Mouse (Mus musculus) forebrain, embryonic 13.5 days (tissue): ENCODE measurements around the gene Olfr774. TPM values are rescaled to one million over a fixed set of nuclear protein-coding genes. Genes with fewer than 3 reads are reported as not detected.
"Not testable (repeated sequence)": the region's sequence is repeated elsewhere in the genome, so short reads cannot be mapped to it uniquely, and the experiment has no call there.

Source experiments
- ATAC-seq: fragments of 200-750 bp; cut with Nextera tagmentation; 2 replicates; pipeline ENCODE4 v1.8.0; 2017
- H3K27ac ChIP-seq: fragments of 300-500 bp; sonication (generic); 2 replicates; pipeline ENCODE4 v1.5.1; 2015; ENCODE audit warnings: inconsistent platforms, mild to moderate bottlenecking, moderate library complexity
- H3K27me3 ChIP-seq: fragments of 300-500 bp; sonication (generic); 2 replicates; pipeline ENCODE4 v1.6.1; 2015; ENCODE audit warnings: mild to moderate bottlenecking, inconsistent platforms
- H3K36me3 ChIP-seq: fragments of 300-500 bp; sonication (generic); 2 replicates; pipeline ENCODE4 v1.6.1; 2015; ENCODE audit warnings: mild to moderate bottlenecking, inconsistent platforms; ENCODE audit not compliant: poor library complexity, severe bottlenecking
- H3K4me1 ChIP-seq: fragments of 300-500 bp; sonication (generic); 2 replicates; pipeline ENCODE4 v1.6.1; 2015; ENCODE audit warnings: inconsistent platforms
- H3K4me2 ChIP-seq: fragments of 300-500 bp; sonication (generic); 2 replicates; pipeline ENCODE4 v1.6.1; 2015; ENCODE audit warnings: inconsistent platforms, mild to moderate bottlenecking, moderate library complexity
- H3K4me3 ChIP-seq: fragments of 300-500 bp; sonication (generic); 2 replicates; pipeline ENCODE4 v1.5.1; 2015; ENCODE audit warnings: mild to moderate bottlenecking, inconsistent platforms
- H3K9ac ChIP-seq: fragments of 300-500 bp; sonication (generic); 2 replicates; pipeline ENCODE4 v1.6.1; 2015; ENCODE audit warnings: mild to moderate bottlenecking, inconsistent platforms
- H3K9me3 ChIP-seq: fragments of 300-500 bp; sonication (generic); replicated peaks from 2 replicates; pipeline ENCODE4 v1.6.1; 2016; ENCODE audit warnings: inconsistent platforms
- WGBS: fragments of 180-500 bp; shearing (Covaris S2); methylation state at CpG from one replicate; pipeline ENCODE4 v1.1.7; 2015; 5-methylcytosine and 5-hydroxymethylcytosine counted together
- polyA plus RNA-seq: library from polyadenylated mRNA; unstranded; fragments of >200 nt; fragmentation: Nextera tagmentation; extraction: Ambion mirVana; gene quantifications from 2 replicates; pipeline ENCODE4 v1.2.1, GENCODE M21; 2015

Olfr774 gene
- not detected in 2 replicates for polyA plus RNA-seq

DNA sequence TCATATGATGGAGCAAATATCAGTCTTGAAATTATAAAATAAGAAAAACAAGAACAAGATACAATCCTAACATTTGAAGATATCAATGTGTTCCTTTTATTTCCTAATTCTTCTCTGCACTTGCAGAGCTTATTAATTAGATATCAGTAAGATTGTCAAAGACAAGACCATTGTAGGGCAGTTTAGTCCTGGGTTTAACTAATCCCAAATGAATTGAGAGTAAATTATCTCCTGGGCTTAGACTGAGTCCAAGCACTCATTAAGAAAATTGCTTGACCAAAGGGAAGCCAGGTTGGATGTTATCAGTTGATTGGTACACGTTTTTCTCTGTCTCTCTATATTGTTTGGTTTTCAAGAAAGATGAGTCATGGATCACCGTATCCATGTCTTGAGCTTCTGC, at the start of gene Olfr774:
TSS of gene Olfr774 (plus strand) at position 301 of the 400 bp plus-strand sequence.
- no peaks in the 10 kb centered on the region for H3K9me3 ChIP-seq
- H3K4me1 ChIP-seq = no peaks in the 10 kb centered on the region
- H3K4me2 ChIP-seq = no peak within 1 kb of the TSS
- H3K4me3 ChIP-seq = no peak within 1 kb of the TSS
- whole genome bisulfite sequencing = 74% methylated on average over 2 of the region's 2 CpGs
- H3K27ac ChIP-seq = no peak within 1 kb of the TSS
- H3K27me3 ChIP-seq = no peaks in the 10 kb centered on the region
- no peaks in the 10 kb centered on the region for H3K36me3 ChIP-seq
- no peak for ATAC-seq
- H3K9ac ChIP-seq = no peak within 1 kb of the TSS

DNA sequence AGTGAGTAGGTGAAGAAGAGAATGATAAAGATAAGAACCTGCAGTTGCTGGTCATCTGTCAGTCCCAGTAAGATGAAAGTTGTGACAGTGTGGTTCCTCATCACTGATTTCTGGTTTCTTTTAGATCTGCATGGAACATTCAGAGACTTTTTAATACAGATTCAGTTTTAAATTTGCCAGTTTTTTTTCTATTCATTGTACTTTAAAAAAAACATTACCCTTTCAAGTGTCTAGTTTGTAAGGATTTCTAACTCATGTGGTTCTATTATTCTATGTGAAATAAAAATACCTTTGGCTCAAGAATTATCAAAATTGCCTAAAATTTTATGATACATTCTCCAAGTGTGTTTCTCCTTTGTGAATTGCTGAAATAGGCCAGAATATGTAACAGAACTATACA, 48.7 kb upstream of the Olfr774 start, which contains the start of gene Olfr773:
TSS of gene Olfr773 (minus strand) at position 101 of the 400 bp plus-strand sequence.
- H3K27me3 ChIP-seq, H3K9ac ChIP-seq, H3K9me3 ChIP-seq, H3K4me1 ChIP-seq, H3K36me3 ChIP-seq, ATAC-seq, H3K4me3 ChIP-seq, H3K27ac ChIP-seq, H3K4me2 ChIP-seq: not testable (repeated sequence)

DNA sequence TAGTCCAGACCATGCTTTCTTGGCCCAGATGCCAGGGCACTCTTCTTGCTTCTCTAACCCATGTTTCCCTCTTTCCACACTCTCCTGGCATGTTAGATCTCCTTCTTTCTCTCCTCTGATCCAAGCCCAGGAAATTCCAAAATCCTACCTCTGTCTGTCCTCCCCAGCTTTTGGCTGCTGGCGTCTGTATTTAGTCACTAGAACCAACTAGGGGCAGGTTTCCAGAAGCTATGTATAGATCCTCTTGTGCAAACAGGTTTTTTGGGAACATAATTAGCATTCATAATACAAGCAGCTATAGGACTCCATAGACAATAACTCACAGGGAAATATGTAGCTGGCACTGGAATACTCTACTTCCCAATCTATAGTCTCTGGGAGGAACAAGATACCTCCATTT, 5.3 kb upstream of the Olfr774 start:
- WGBS = 83% methylated on average over 1 of the region's 1 CpGs

DNA sequence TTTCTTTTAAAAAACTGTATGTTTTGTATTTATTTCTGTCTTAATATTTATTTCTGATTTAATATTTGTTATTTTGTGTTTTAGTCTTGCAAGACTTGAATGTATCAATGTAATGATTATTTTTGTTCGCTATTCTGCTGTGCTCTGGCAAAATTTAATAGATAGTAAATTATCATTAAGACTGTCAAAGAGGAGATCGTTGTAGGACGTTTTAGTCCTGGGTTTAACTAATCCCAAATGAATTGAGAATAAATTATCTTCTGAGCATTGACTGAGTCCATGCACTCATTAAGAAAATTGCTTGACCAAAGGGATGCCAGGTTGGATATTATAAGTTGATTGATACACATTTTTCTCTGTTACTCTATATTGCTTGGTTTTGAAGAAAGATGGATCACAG, 12.1 kb downstream of the Olfr774 start, which contains the start of gene Olfr775:
TSS of gene Olfr775 (plus strand) at position 301 of the 400 bp plus-strand sequence.
- no peaks in the 10 kb centered on the region for H3K36me3 ChIP-seq
- H3K27me3 ChIP-seq = no peaks in the 10 kb centered on the region
- no peaks in the 10 kb centered on the region for H3K4me1 ChIP-seq
- no peaks in the 10 kb centered on the region for H3K9me3 ChIP-seq
- 80% methylated on average over 3 of the region's 3 CpGs for WGBS
- no peak within 1 kb of the TSS for H3K27ac ChIP-seq
- H3K4me2 ChIP-seq = no peak within 1 kb of the TSS
- ATAC-seq = no peak
- no peak within 1 kb of the TSS for H3K9ac ChIP-seq
- no peak within 1 kb of the TSS for H3K4me3 ChIP-seq

More for the DNA sequence above, 5.3 kb upstream of the Olfr774 start:
- Histone ChIP-seq H3K36me3 (no peaks in the 10 kb centered on the region), H3K9ac (no peak overlapping the region), H3K27me3 (no peaks in the 10 kb centered on the region), H3K4me2 (no peak overlapping the region), H3K27ac (no peak overlapping the region), H3K4me3 (no peak overlapping the region), H3K9me3 (no peaks in the 10 kb centered on the region), H3K4me1 (no peaks in the 10 kb centered on the region)
- no peak for ATAC-seq

DNA sequence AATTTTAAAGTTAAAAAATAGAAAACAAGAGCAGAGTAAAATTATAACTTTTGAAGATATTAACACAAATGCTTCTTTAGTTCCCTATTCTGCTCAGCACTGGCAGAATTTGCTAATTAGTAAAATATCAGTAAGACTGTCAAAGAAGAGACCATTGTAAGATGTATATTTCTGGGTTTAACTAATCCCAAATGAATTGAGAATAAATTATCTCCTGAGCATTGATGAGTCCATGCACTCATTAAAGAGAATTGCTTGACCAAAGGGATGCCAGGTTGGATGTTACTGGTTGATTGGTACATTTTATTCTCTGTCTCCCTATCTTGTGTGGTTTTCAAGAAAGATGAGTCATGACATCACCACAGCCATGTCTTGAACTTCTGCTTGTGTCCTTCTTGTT, 22.8 kb downstream of the Olfr774 start, which contains the start of gene Olfr776:
TSS of gene Olfr776 (plus strand) at position 301 of the 400 bp plus-strand sequence.
- no peak for ATAC-seq
- H3K4me2 ChIP-seq = no peak within 1 kb of the TSS

GRCm38 (mm10) chr10:129271081-129271535, 35.1 kb downstream of the Olfr774 start, which contains the start of gene Olfr777:
Olfr777 (minus strand) TSS chr10:129271485.
- H3K9ac ChIP-seq = no peak within 1 kb of the TSS
- H3K27me3 ChIP-seq = no peaks in the 10 kb centered on the region
- no peak within 1 kb of the TSS for H3K4me3 ChIP-seq
- H3K36me3 ChIP-seq = no peaks in the 10 kb centered on the region
- whole genome bisulfite sequencing = 91% methylated on average over 2 of the region's 2 CpGs
- no peaks in the 10 kb centered on the region for H3K9me3 ChIP-seq
- no peak for ATAC-seq
- no peak within 1 kb of the TSS for H3K27ac ChIP-seq
- no peaks in the 10 kb centered on the region for H3K4me1 ChIP-seq
- H3K4me2 ChIP-seq = no peak within 1 kb of the TSS

More for the DNA sequence above, 22.8 kb downstream of the Olfr774 start, which contains the start of gene Olfr776:
- H3K27me3 ChIP-seq = no peaks in the 10 kb centered on the region
- H3K36me3 ChIP-seq = no peaks in the 10 kb centered on the region
- H3K9ac ChIP-seq = no peak within 1 kb of the TSS
- no peaks in the 10 kb centered on the region for H3K4me1 ChIP-seq
- no peaks in the 10 kb centered on the region for H3K9me3 ChIP-seq
- no peak within 1 kb of the TSS for H3K4me3 ChIP-seq
- H3K27ac ChIP-seq = no peak within 1 kb of the TSS

Other genes with a start within 250 kb of the Olfr774 start
- gene Olfr9, start 246.8 kb upstream of the Olfr774 start, polyA plus RNA-seq = not detected in 2 replicates
- not detected in 2 replicates for gene Olfr763, start 225.4 kb upstream of the Olfr774 start, polyA plus RNA-seq
- gene Olfr764-ps1, start 196.3 kb upstream of the Olfr774 start, polyA plus RNA-seq = not detected in 2 replicates
- gene Olfr765, start 186.2 kb upstream of the Olfr774 start, polyA plus RNA-seq = not detected in 2 replicates
- not detected in 2 replicates for gene Olfr766-ps1, start 167.2 kb upstream of the Olfr774 start, polyA plus RNA-seq
- gene Olfr767, start 153.3 kb upstream of the Olfr774 start, polyA plus RNA-seq = not detected in 2 replicates
- not detected in 2 replicates for gene Olfr768, start 136.8 kb upstream of the Olfr774 start, polyA plus RNA-seq
- gene Olfr769, start 118.3 kb upstream of the Olfr774 start, polyA plus RNA-seq = not detected in 2 replicates
- gene Olfr770, start 97.2 kb upstream of the Olfr774 start, polyA plus RNA-seq = not detected in 2 replicates
- gene Olfr771, start 71.5 kb upstream of the Olfr774 start, polyA plus RNA-seq = not detected in 2 replicates
- gene Olfr772, start 58.3 kb upstream of the Olfr774 start, polyA plus RNA-seq = not detected in 2 replicates
- not detected in 2 replicates for gene Olfr773, start 48.8 kb upstream of the Olfr774 start, polyA plus RNA-seq
- not detected in 2 replicates for gene Olfr775, start 12.2 kb downstream of the Olfr774 start, polyA plus RNA-seq
- gene Olfr776, start 22.9 kb downstream of the Olfr774 start, polyA plus RNA-seq = not detected in 2 replicates
- not detected in 2 replicates for gene Olfr777, start 35.3 kb downstream of the Olfr774 start, polyA plus RNA-seq
- gene Olfr780, start 81.9 kb downstream of the Olfr774 start, polyA plus RNA-seq = not detected in 2 replicates
- gene Olfr781, start 92.7 kb downstream of the Olfr774 start, polyA plus RNA-seq = not detected in 2 replicates
- gene Olfr782, start 112.6 kb downstream of the Olfr774 start, polyA plus RNA-seq = not detected in 2 replicates
- 0.05 and 0.08 TPM in 2 replicates for gene Olfr784, start 147.9 kb downstream of the Olfr774 start, polyA plus RNA-seq
- not detected in 2 replicates for gene Olfr785, start 169.2 kb downstream of the Olfr774 start, polyA plus RNA-seq
- not detected in 2 replicates for gene Olfr786, start 191.1 kb downstream of the Olfr774 start, polyA plus RNA-seq
- not detected in 2 replicates for gene Olfr787, start 225.7 kb downstream of the Olfr774 start, polyA plus RNA-seq
- gene Olfr788, start 234.8 kb downstream of the Olfr774 start, polyA plus RNA-seq = not detected in 2 replicates
- gene Olfr789, start 248.5 kb downstream of the Olfr774 start, polyA plus RNA-seq = not detected in 2 replicates